Mouse (Mus musculus) cerebellum, postnatal 14 days (tissue): Measurements from ENCODE around the gene Commd9.

ENCODE experiments used
- DNase-seq, 2 experiments: peaks; one replicate each; pipeline ENCODE4 v3.0.0; 2021; ENCODE audit warnings: mixed read lengths in 2 of 2

Gene Commd9

DNA sequence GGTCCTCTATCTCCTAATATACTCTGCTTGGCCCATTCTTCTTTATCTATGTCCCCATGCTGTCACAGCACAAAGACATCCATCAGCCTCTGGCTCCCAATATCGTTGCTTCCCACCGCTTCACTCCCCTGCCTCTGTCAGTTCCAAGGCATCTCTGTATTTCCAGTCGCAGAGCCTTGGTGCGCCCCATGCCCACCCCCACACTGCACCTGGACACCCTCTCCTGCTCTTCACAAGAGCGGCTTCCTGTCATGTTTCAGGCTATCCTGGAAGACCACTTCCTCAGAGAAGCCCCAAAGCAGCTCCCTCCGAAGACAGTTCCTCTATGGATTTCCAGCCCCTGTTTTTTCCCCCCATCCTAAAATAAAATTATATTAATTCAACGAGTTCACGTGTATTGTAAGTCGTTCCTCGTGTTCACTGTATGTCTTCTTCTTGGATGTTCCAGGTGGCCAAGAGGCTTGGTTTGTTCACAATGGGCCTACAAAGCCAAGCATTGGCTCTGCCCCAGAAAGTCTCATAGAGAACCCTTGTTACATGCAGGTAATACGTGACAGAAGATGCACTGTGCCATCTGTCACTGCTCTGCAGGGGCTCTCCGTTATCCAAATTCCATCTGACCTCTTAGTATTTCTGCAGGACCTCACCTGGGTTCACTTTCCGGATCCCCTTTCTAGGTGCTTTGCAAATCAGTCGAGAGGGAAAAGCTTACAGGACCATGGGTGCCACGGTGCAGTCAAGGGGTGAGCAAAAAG lies 23.5 kb downstream of the Commd9 start:
- DNase-seq: peak; percentile 81 to 92

DNA sequence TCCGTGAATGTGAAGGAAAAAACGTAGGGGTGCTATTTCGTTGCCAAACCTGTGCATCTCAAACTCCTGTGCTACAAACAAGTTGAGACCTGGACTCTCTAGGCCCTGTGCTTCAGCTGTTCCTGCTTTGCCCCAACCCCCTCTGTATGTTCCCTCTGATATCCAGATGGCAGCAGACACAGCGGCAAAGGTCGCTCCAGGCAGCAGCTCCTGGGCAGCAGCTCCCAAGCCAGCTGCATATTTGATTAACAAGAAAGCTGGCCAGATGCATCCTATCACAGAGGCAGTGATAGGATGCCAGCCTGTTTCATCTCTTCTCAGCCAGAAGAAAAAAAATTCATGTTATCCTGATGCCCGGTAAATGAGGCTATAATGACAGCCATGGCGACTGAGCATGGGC lies 32.5 kb downstream of the Commd9 start:
- DNase-seq: no peak

DNA sequence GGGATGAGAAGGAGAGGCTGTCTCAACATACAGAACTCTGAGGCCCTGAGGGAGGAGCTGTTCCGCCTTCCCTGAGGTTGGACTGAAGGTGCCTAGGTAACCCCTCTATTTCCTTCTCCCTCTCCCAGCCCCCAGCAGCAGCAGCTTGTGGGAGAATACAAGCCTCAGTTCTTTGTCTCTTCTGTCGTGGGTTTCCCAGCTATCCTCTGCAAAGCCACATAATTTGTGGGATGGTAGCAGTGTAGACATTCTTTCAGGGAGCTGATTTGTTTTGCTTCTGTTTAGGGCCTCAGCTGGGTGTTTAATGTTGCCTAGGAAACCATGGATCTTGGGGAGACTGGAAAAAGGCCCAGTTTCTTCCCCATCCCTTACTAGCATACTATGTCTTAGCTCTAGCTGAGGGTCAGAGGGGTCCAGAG lies 34.1 kb downstream of the Commd9 start:
- no peak for DNase-seq

DNA sequence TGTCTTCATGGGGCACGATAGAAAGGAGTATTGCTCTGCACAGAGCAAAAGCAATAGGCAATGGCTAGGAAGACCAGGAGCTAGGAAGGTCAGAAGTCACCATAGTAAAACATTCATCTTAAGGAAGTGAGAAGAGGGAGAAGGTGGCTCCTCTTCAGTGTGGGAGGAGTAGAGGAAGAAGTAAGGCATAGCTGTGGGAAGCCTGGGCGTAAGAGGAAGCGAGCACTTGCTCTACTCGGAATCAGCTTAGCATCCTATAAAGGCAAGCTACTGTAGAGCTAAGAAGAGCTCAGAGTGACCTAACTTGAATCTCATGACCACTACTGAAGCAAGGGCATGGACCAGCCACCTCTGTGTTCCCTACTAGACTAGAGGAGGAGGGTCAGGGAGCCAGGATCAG lies 36.3 kb downstream of the Commd9 start:
- no peak for DNase-seq

DNA sequence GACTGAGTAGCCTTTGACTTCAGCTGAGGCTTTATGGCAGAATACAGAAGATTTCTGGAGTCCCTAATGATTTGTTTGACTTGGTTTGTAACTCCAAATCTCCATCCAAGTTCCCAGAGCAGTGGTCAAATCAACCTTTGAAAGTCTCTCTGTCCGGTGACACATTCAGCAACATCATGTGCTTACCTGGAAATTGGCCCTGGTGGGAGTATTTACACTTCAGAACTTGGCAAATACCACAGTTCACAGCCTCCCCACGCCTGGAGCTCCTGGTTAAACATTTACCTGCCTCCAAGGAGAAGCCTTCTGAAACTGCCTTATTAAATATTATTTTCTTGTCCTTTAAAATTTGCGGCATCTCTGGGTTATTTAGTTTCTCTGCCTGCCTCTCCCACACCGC lies 37.1 kb downstream of the Commd9 start:
- DNase-seq: no peak

DNA sequence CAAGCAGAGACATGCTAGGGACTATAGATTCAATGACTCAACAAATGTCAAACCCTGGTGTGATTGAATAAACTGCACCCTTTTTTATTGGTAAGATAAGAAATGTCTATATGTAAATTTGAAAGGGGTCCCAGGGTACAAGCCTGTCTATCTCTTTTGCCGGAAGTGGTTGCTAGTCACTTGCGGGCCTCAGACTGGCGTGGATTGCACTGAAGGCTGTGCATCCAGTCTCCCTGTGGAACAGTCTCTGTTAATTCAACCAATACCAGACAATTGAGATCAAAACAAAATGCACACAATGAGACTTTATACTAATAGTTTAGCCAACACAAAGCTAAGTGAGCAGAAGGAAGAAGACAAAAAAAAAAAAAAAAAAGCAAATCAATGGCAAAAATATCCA lies 39.1 kb downstream of the Commd9 start:
- DNase-seq: no peak

DNA sequence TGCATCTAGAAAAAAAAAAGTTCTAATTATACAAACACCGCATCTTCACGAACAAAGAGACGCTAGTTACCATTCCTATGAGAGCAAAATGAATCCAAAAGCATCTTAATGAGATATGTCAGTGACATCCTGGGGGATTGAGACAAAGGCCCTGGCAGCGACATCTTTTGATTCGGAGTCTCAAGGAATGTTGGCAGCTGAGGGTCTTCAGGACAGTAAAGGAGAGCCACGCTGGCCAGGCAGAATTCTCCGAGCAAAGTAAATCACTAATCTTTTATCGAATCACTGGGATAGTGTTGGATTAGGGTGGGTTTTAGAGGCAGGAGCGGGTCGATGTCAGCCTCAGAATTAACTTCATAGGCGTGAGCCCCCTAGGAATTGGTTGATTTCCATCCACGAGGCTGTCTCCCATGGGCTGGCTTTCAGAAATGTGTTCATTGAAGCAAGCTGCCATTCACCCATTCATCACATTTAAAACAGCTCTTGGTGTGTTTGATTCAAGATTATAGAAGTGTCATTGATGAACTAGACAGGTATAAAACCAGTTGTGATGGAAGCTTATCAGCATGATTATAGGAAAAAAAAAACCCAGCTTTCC lies 39.6 kb downstream of the Commd9 start:
- DNase-seq: no peak

DNA sequence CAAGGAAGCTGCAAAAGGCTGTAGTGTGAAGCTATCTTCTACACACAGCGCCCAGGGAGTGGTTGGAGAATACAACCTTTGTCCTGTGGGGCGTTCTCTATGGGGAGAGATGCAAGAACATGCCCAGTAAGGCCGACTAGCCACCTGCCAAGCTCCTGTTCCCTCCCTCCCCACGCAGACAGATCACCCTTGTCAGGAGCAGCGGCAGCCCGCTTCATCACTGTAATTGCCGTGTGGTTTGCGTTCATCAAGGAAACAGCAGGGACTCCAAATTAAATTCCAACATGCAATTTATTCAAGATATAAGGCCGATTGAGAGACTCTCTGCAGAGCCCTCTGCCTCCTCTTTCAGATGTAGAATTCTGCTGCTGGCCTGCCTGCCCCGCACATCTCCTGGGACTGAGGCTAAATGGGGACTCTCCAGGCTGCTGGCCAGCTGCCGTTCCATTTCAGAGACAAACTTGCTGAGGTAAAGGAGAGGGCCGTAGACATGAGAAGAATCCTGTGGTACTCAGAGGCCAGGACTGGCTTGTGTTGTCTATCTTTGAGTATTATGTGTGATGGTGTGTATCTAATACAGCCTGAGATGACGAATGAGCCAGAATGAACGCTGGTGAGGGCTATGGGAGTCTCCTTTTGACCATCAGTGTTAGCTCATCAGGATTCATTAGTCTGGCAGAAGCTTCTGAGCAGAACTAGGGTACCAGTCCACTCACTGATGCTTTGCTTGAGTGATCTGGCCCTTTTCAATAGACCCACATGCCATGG lies 46.3 kb downstream of the Commd9 start:
- DNase-seq: peak; percentile 20 to 33

DNA sequence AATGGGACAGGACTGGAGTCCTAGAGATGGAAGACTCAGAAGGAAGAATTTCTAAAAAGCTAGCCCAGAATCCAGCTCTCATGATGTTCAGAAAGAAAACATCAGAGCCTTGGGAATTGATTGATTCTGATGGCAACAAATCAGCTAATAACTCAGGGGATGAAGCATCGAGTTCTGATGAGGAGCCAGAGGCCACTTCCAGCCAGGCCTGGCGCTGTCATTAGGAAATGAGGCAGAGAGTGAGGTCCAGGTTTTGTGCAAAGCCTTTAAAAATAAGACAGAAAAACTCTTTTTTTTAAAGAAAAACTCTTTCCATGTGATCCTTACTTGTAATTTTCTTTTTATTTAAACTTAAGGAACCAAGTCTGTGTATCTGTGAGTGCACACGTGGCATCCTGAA lies 47.3 kb downstream of the Commd9 start:
- DNase-seq: no peak

DNA sequence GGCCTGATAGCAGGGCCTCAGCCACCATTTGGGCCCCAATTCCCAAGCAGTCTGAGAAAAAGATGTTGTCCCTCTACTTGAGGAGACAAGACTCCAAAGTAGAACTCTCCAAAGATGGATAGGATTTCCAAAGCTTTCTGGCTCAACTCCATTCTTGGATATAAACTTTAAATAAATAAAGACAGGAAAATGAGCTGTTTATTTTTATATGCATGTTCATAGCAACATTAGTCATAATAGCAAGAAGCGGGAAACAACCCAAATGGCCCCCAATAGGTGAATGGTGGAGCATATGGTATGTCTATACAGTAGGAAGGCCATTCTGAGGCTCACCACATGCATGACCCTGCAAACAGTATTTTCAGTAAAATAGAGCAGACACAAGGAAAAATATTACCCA lies 49.0 kb downstream of the Commd9 start:
- no peak for DNase-seq

DNA sequence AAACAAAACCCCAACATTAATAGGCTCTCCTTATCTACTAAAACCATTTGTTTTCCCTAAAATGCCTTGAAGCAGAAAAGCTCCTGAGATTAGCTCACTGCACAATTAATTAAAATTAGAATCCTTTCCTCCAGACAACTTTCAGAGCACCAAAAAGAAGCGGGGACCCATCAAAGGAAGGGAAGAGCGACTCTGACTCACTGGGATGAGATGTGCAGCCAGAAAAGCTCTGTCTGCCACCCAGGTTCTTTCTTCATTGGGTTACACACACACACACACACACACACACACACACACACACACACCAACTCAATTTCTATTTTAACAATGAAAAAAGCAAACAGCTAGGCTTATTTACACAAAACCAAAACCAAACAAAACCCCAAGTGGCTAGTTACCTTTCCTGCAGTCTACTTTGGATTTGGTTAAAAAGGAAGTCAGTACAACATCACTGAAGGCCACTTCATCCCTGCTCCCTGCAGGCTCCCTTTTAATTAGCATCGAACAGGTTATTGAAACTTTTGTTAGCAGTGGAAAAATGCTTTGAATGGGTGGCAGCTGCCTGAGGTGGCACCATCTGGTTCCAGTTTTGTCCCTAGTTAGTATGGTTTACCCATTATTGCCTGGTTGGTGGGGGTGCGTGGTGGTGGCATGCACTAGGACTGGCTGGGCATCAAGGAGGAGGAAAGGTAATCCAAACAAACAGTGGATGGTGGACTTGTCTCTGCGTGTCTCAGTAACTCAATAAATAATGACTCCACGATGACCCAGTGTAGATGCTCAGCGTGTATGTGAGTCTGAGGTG lies 64.9 kb downstream of the Commd9 start:
- DNase-seq: no peak
